Mouse (Mus musculus) intestine, embryonic 14.5 days (tissue): ENCODE results near the gene Cntd1. TPM values are rescaled to one million over a fixed set of nuclear protein-coding genes. Genes with fewer than 3 reads are reported as not detected.
A peak's percentile ranks its signal among the peaks of the same experiment; 100 is the strongest.

Experiments used
- ATAC-seq: fragments of 200-750 bp; cut with Nextera tagmentation; replicated peaks from 2 replicates; pipeline ENCODE4 v1.8.0; 2017; ENCODE audit warnings: low read depth, moderate number of reproducible peaks, moderate TSS enrichment, moderate library complexity; ENCODE audit not compliant: low FRiP score, low TSS enrichment
- DNase-seq: peaks from one replicate; pipeline ENCODE4 v3.0.0-alpha.2; 2018; ENCODE audit warnings: low spot score
- H3K27ac ChIP-seq: fragments of 300-500 bp; sonication (generic); 2 replicates; pipeline ENCODE4 v1.5.1; 2014; ENCODE audit warnings: low read depth, mild to moderate bottlenecking, control low read depth
- H3K27me3 ChIP-seq: fragments of 300-500 bp; sonication (generic); replicated peaks from 2 replicates; pipeline ENCODE4 v1.6.1; 2014; ENCODE audit warnings: low read length, control low read depth; ENCODE audit not compliant: control insufficient read depth, insufficient read depth
- H3K36me3 ChIP-seq: fragments of 300-500 bp; sonication (generic); 2 replicates; pipeline ENCODE4 v1.6.1; 2014; ENCODE audit warnings: low read length, control low read depth; ENCODE audit not compliant: control insufficient read depth, insufficient read depth
- H3K4me1 ChIP-seq: fragments of 300-500 bp; sonication (generic); replicated peaks from 2 replicates; pipeline ENCODE4 v1.6.1; 2014; ENCODE audit warnings: low read length, control low read depth, mixed read lengths; ENCODE audit not compliant: control insufficient read depth, insufficient read depth
- H3K4me2 ChIP-seq: fragments of 300-500 bp; sonication (generic); 2 replicates; pipeline ENCODE4 v1.6.1; 2014; ENCODE audit warnings: low read length
- H3K4me3 ChIP-seq: fragments of 300-500 bp; sonication (generic); 2 replicates; pipeline ENCODE4 v1.5.1; 2014; ENCODE audit warnings: low read depth, low read length, control low read depth, mixed read lengths
- H3K9ac ChIP-seq: fragments of 300-500 bp; sonication (generic); 2 replicates; pipeline ENCODE4 v1.6.1; 2014; ENCODE audit warnings: mild to moderate bottlenecking, low read length
- H3K9me3 ChIP-seq: fragments of 300-500 bp; sonication (generic); 2 replicates; pipeline ENCODE4 v1.6.1; 2016; ENCODE audit warnings: low read length, control low read depth; ENCODE audit not compliant: control insufficient read depth
- WGBS: fragments of 180-500 bp; shearing (Covaris S2); extraction: QIAGEN DNeasy Blood & Tissue Kit; methylation state at CpG from one replicate; pipeline ENCODE4 v1.1.7; 2014; 5-methylcytosine and 5-hydroxymethylcytosine counted together
- polyA plus RNA-seq: library from polyadenylated mRNA; unstranded; fragments of >200 nt; fragmentation: Nextera tagmentation; extraction: Ambion mirVana; gene quantifications from 2 replicates; pipeline ENCODE4 v1.2.1, GENCODE M21; 2014

Cntd1 gene
- 1.1 TPM in 2 replicates for polyA plus RNA-seq

DNA sequence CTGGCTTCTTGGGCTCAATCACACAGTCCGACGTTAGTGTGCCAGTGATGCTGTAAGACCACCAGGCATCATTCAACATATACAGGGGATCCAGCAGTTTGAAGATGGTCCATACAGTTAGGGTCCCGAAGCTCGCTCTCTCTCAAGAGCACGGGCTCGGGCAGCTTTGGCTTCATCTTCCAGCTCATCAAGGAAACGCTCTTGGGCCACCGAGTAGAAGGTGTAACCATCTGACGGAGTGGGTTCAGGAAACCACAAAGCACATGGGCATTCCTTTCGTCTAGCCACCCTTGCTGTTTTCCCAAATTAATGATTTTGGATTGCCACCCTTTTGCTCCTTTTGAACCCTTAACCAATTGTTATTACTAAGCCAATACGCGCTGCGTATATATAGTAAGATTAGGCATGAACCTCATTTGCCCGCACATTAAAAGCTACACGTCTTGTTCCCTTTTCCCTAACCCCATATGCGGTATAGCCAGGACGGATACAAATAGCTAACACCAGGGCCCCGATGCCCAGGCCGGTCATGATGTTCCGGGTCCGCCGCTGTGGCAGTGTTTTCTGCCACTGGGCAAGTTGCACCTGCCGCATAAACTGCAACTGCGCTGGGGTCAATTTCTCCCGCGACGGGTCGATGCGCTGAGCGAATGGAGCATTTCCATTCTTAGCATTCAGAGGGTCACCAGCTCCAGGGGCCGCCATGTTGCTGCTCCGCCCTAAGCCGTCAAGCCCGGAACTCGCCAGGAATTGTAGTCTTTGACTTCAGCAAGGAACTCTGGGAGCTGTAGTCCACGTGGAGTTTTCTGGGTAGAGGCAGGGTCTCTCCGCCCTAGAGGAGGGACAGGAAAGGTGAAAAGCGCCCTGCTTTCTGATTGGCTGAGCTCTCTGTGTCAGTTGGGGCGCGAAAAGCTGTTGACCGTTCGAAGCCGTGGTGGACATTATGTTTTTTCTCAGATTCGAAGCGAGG lies at the start of gene Cntd1, which contains the start of gene Coa3:
TSS of gene Cntd1 (plus strand) at position 790 of the 970 bp plus-strand sequence.
TSS of gene Coa3 (minus strand) at position 892 of the 970 bp plus-strand sequence.
- Histone ChIP-seq H3K9me3 (no peaks in the 10 kb centered on the region), H3K27ac (peak within 1 kb of the TSS; percentile 65), H3K4me3 (peak within 1 kb of the TSS; percentile 80), H3K4me2 (peak within 1 kb of the TSS; percentile 95), H3K36me3 (peaks cover 14% of the 10 kb centered on the region; the same call in 1 of the 2 replicates), H3K27me3 (no peaks in the 10 kb centered on the region), H3K4me1 (peaks cover 29% of the 10 kb centered on the region), H3K9ac (peak within 1 kb of the TSS; percentile 72)
- 8% methylated on average over 45 of the region's 45 CpGs for WGBS
- ATAC-seq (peak; percentile 92), DNase-seq (peak; percentile 89)

DNA sequence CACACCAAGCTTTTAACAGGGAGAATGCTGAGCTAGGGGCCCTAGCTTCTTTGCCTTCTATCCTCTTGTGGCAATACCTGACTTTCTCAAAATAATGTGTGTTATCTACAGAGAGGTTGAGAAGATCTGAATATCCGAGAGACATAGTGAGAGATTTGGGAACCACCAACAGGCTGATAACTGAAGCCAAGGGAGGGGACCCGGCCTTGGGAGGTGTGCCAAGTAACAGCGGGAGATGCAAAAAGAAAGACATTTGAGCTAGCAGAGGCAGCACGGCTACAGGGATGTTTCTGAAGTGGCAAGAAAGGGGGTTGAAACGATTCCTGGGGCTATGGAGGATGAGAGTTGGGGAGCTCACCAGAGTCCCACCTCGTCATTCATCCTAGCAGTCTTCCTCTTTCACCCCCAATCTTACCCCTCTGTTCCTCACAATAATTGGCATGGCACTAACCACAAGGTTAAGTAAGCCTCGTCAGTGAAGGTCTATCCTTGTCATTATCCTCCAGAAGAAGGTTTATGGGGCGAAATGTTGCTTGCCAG lies 49.4 kb upstream of the Cntd1 start:
- Histone ChIP-seq H3K4me3 (no peak overlapping the region), H3K27me3 (no peaks in the 10 kb centered on the region), H3K27ac (0 out of 2 replicates have a peak overlapping the region, but pooled peaks have one; percentile 95), H3K4me2 (no peak overlapping the region), H3K4me1 (peaks cover 42% of the 10 kb centered on the region), H3K36me3 (no peaks in the 10 kb centered on the region), H3K9ac (no peak overlapping the region), H3K9me3 (no peaks in the 10 kb centered on the region)
- no peak for ATAC-seq
- DNase-seq: no peak
- WGBS: 50% methylated on average over 8 of the region's 8 CpGs

DNA sequence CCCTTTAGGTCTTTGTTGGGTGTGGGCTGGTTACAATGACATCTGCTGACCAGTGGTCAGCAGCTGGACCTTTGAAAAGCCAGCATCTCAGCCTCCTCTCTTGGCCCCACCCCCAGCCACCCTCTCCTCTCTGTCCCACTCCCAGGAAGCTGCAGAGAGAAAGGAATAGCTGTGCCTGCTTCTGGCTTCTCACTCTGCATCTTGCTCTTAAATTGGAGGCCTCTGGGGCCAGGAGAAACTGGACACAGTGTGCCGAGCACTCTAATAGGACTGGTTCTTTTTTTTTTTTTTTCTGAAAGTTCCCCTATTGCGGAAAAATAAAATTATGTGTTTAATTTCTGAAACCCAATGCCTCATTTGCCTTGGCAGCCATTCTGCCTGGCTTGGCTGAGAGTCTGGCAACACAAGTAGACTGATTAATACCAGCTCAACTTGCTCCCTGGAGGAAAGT lies 48.7 kb upstream of the Cntd1 start:
- H3K27ac ChIP-seq: peak overlapping the region; percentile 95
- H3K4me2 ChIP-seq: peak overlapping the region; percentile 54
- no peaks in the 10 kb centered on the region for H3K27me3 ChIP-seq
- H3K9me3 ChIP-seq: no peaks in the 10 kb centered on the region
- ATAC-seq (no peak), DNase-seq (no peak)
- H3K9ac ChIP-seq: no peak overlapping the region
- no peaks in the 10 kb centered on the region for H3K36me3 ChIP-seq
- H3K4me3 ChIP-seq: no peak overlapping the region
- H3K4me1 ChIP-seq: peaks cover 41% of the 10 kb centered on the region
- WGBS: 38% methylated on average over 2 of the region's 2 CpGs

DNA sequence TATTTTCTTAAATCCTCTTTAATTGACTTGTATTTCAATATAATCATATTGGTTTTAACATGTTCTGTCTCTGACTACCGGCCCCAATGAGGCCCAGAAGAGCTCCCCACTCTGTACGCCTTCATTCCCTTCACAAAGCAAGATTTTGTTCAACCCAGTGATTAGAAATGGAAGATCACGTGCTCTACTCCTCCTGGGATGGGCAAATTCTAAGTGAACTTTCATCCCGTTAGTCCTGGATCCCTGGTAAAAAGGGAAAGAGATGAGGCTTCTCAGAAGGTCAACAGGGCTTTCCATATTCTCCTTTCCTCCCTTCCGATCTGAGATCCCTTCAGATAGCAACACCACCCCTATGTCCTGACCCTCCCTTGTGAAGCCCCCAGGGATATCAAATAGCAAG lies 48.3 kb upstream of the Cntd1 start:
- ATAC-seq (no peak), DNase-seq (no peak)
- peak overlapping the region; percentile 95 for H3K27ac ChIP-seq
- H3K27me3 ChIP-seq: no peaks in the 10 kb centered on the region
- no peak overlapping the region for H3K4me3 ChIP-seq
- no peaks in the 10 kb centered on the region for H3K9me3 ChIP-seq
- H3K4me2 ChIP-seq: peak overlapping the region; percentile 54
- peaks cover 36% of the 10 kb centered on the region for H3K4me1 ChIP-seq
- no peaks in the 10 kb centered on the region for H3K36me3 ChIP-seq
- WGBS: 31% methylated on average over 5 of the region's 5 CpGs
- H3K9ac ChIP-seq: no peak overlapping the region

DNA sequence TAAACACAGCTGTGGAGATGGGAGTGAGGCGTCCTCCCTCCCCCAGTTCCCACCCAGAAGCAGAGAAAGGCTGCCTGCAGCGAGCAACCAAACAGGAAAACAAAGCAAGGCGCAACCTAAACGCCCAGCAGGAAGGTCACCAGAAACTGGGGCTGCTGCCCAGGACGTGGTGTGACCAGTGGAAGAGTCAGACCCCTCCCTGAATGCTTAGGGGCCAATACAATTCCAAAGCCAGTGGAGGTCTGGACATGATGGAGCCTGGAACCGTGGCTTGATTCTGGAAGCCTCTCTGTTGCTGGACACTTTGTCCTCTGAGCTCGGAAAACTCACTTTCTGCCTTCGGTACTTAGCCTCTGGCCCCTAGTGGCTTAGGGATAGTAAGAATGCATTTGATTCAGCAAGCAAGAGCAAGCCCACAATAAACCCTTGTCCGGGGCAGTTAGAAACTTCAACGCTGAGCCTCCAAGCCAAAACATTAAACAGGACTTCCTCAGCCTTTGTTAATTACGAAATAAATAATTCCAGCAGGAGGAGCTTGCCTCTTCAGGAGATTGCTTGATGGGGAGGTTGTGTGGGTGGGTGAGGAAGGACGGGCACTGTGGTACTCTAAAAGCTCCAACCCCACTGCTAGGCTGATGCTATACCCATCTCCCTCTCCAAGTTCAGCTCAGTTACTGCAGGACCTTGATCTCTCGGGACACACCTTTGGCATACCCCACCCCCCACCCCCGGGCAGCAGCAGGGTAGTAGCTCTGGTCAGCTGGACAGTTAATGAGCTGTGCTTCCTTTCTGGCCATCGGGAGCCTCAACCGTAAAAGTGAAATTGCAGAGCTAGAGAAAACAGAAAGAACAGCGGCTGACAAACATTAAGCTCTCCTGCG lies 47.6 kb upstream of the Cntd1 start:
- 0 out of 2 replicates have a peak, but pooled peaks have one; percentile 4 for ATAC-seq

DNA sequence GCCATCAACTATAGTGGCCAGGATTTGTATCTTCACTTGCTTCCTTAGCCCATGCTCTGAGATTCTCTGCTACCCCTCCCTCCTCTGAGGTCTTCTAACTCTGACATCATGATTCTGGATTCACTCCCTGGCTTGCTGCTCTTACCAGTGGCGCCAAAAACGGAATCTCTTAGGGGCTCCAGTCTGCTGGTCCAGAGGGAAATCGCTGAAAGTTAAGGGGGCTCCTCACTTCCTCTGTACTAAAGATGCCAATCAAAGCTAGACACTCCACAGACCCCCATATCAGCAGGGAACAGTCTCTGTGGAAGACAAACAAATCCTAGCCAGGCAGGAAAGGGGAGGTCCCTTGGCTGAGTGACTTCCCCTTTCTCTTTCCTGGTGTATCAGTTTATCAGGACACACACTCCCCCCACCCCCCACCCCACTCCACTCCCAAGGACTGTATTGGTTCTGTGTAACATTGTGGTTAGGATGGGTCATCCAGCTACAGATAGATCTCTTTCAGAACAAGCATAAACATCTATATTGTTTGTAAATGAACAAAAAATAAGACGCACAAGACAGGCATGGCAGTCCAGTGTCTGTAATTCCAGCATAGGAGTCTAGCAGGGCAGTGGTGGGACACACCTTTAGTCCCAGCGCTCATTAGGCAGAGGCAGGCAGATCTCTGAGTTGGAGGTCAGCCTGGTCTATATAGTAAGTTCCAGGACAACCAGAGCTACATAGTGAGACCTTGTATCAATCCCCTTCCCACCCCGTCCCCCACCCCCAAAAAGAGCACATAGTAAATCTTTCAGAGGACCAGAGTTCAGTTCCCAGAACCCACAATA lies 46.6 kb upstream of the Cntd1 start:
- peak overlapping the region; percentile 44 for H3K9ac ChIP-seq
- no peak for DNase-seq

More for the DNA sequence above, 47.6 kb upstream of the Cntd1 start:
- 9% methylated on average over 18 of the region's 18 CpGs for WGBS
- Histone ChIP-seq H3K9ac (peak overlapping the region; percentile 44), H3K9me3 (no peaks in the 10 kb centered on the region), H3K36me3 (no peaks in the 10 kb centered on the region), H3K27me3 (no peaks in the 10 kb centered on the region), H3K4me1 (peaks cover 36% of the 10 kb centered on the region), H3K4me3 (peak overlapping the region; percentile 17), H3K27ac (peak overlapping the region; percentile 95), H3K4me2 (peak overlapping the region; percentile 54)
- DNase-seq: no peak

DNA sequence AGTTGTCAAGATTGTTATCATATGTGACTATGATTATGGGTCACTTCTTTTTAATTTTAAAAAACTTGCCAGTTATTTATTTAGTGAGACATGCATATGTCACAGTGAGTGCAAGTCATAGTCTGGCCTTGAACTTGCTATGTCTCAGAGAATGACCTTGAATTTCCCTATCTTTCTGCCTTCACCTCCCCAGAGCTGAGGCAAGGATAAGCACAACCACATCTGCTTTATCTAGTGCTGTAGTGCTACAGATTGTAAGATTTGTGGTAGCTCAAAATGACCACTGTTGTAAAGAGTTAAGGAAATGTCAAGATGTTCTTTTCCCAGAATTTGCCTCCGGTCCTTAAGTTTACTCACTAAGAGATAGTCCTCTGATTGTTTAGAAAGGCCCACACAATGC lies 45.6 kb upstream of the Cntd1 start:
- no peaks in the 10 kb centered on the region for H3K27me3 ChIP-seq
- H3K36me3 ChIP-seq: no peaks in the 10 kb centered on the region
- ATAC-seq (no peak), DNase-seq (no peak)
- no peak overlapping the region for H3K4me2 ChIP-seq
- H3K27ac ChIP-seq: no peak overlapping the region
- H3K4me1 ChIP-seq: peaks cover 40% of the 10 kb centered on the region
- no peaks in the 10 kb centered on the region for H3K9me3 ChIP-seq
- H3K9ac ChIP-seq: no peak overlapping the region
- 64% methylated on average over 1 of the region's 1 CpGs for WGBS
- H3K4me3 ChIP-seq: no peak overlapping the region

More for the DNA sequence above, 46.6 kb upstream of the Cntd1 start:
- Histone ChIP-seq H3K27ac (peak overlapping the region; percentile 95), H3K4me2 (peak overlapping the region; percentile 54), H3K9me3 (no peaks in the 10 kb centered on the region), H3K4me3 (peak overlapping the region; percentile 17; the same call in 1 of the 2 replicates), H3K36me3 (no peaks in the 10 kb centered on the region), H3K27me3 (no peaks in the 10 kb centered on the region), H3K4me1 (peaks cover 36% of the 10 kb centered on the region)
- WGBS: 43% methylated on average over 6 of the region's 6 CpGs
- peak; percentile 74 for ATAC-seq
